Mouse (Mus musculus) Patski (cell line): ENCODE results near the gene Mrrf. TPM values are rescaled to one million over a fixed set of nuclear protein-coding genes. Genes with fewer than 3 reads are reported as not detected.

Experiments used
- ATAC-seq: fragments of 100-300 bp; one replicate; pipeline ENCODE4 v1.8.0; 2021
- CTCF ChIA-PET: fragments of 350-600 bp; sonication (Branson Sonifier 250); formaldehyde crosslinking; loops from one replicate; lab custom pipeline; 2022; ENCODE audit warnings: inconsistent platforms; lab: Charles Lee
- POLR2A ChIA-PET: fragments of 350-600 bp; sonication (Branson Sonifier 250); formaldehyde crosslinking; loops from one replicate; lab custom pipeline; 2022; ENCODE audit warnings: antibody characterized with exemption, inconsistent platforms; lab: Charles Lee
- DNase-seq: peaks from one replicate; pipeline ENCODE4 v3.0.0-alpha.2; 2011; ENCODE audit warnings: low read depth, low spot score
- H3K27me3 ChIP-seq: fragments of 371-371 bp; one replicate; pipeline ENCODE4 v1.5.1; 2021
- CTCF ChIP-seq: fragments of 100-300 bp; IDR thresholded peaks from one replicate; pipeline ENCODE4 v1.5.1; 2021
- in situ Hi-C: fragments of 300-500 bp; cut with MboI; formaldehyde crosslinking; loops from 3 replicates; pipeline ENCODE4 v1.11.1; 2018; ENCODE audit warnings: low pct_unique_long_range_greater_than_20kb, mixed read lengths
- polyA plus RNA-seq: library from polyadenylated mRNA; unstranded; gene quantifications from one replicate; pipeline ENCODE4 v1.2.3, GENCODE M21; 2021

Mrrf gene
- polyA plus RNA-seq, 1 experiment from 2014 or later = 31.1 TPM

DNA sequence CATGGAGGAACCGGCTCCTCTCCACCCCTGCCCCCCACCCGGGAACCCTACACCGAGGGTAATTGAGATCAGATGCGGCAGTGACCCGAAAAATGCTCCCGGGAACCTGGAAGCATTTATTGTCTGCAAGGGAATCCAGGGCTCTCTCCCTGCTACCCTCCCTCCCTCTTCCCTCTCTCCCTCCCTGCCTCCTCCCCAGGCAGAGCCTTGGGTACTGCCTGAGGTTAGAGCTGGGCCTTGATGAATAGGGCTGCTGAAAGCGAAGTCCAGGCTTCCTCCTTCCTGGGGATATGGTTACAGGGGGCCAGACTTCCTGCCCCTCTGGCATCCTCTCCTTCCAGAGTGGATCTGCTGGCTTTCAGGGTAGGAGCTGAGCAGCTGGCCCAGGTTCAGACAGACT lies 75.6 kb downstream of the Mrrf start:
- ATAC-seq (no peak), DNase-seq (no peak)
- POLR2A ChIA-PET = no interaction called here

DNA sequence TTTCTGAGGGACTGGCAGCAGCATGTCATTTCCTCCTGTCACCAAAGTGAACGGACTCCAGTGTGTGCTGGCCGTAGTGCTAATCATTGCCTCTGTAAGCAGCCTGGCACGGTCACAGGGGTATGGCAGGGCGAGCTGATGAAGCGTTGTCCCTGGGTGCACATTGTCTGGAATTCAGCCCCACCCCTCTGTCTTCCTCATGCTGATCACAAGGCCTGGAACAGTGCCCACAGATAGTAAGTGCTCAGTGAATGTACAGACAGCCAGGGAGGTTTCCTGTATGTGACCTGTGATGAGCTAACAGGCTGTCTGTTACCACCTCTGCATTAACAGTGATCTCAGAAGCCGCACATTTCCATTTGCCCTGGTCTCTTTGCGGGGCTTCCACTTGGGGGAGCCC lies 76.9 kb downstream of the Mrrf start:
- in situ Hi-C loops = loop anchor here (5.0 to 10.0 kb wide), 2 partner anchors 62 to 206 kb away; no protein-coding TSS in a partner anchor
- CTCF ChIA-PET = interaction anchor here (1.0 to 1.8 kb wide), 2 partner anchors 205 to 229 kb away, joined by 3 to 9 read pairs; no protein-coding TSS in a partner anchor
- DNase-seq = no peak
- POLR2A ChIA-PET = interaction anchor here (0.8 kb wide), 1 partner anchor 43 kb away, joined by 3 read pairs; no protein-coding TSS in a partner anchor
- ATAC-seq = no peak
- TF ChIP-seq CTCF = no peak
- H3K27me3 ChIP-seq = no peaks in the 10 kb centered on the region

More for the DNA sequence above, 75.6 kb downstream of the Mrrf start:
- CTCF ChIA-PET = interaction anchor here (1.3 to 1.8 kb wide), 2 partner anchors 189 to 203 kb away, joined by 3 to 9 read pairs; no protein-coding TSS in a partner anchor
- TF ChIP-seq CTCF = no peak
- H3K27me3 ChIP-seq = no peaks in the 10 kb centered on the region
- in situ Hi-C loops = loop anchor here (5.0 to 10.0 kb wide), 2 partner anchors 63 to 204 kb away; no protein-coding TSS in a partner anchor

DNA sequence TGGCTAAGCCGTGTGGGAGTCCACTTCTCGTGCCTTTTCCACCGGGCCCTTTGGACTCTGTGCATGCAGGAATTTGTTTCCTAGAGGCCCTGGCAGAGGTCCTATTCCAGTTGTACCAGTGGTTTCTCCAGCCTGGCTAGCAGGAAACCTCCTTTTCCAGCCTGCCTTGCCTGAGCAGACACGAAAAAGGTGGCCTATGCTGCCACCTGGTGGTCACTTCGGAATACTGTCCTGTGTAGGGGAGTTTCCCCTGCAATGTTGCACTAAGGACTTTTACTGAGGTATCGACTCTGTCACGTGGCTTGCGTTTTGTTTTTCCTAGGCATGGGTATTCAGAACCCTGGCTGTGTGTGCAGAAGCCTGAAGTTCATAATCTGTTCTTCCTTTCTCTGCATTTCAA lies 77.8 kb downstream of the Mrrf start:
- peak; percentile 62 for DNase-seq
- in situ Hi-C loops = loop anchor here (5.0 to 10.0 kb wide), 2 partner anchors 61 to 207 kb away; no protein-coding TSS in a partner anchor
- no peaks in the 10 kb centered on the region for H3K27me3 ChIP-seq
- peak; percentile 71 for ATAC-seq
- peak; percentile 82 for TF ChIP-seq CTCF
- ChIA-PET POLR2A (interaction anchor here (1.1 kb wide), 1 partner anchor 62 kb away, joined by 6 read pairs; no protein-coding TSS in a partner anchor), CTCF (interaction anchor here (0.7 to 3.9 kb wide), 22 partner anchors 9 to 230 kb away, joined by 3 to 42 read pairs (median 4); no protein-coding TSS in a partner anchor)

- DNase-seq (no peak), ATAC-seq (no peak)
- in situ Hi-C loops = loop anchor here (5.0 to 10.0 kb wide), 2 partner anchors 60 to 207 kb away; no protein-coding TSS in a partner anchor
- peak; percentile 74 for TF ChIP-seq CTCF
- ChIA-PET CTCF (interaction anchor here (0.7 to 3.9 kb wide), 24 partner anchors 8 to 231 kb away, joined by 3 to 42 read pairs (median 3); no protein-coding TSS in a partner anchor), POLR2A (interaction anchor here (1.1 kb wide), 1 partner anchor 62 kb away, joined by 6 read pairs; no protein-coding TSS in a partner anchor)
- H3K27me3 ChIP-seq = no peaks in the 10 kb centered on the region
Observed at GRCm38 (mm10) chr2:36214425-36214824, 78.2 kb downstream of the Mrrf start.

DNA sequence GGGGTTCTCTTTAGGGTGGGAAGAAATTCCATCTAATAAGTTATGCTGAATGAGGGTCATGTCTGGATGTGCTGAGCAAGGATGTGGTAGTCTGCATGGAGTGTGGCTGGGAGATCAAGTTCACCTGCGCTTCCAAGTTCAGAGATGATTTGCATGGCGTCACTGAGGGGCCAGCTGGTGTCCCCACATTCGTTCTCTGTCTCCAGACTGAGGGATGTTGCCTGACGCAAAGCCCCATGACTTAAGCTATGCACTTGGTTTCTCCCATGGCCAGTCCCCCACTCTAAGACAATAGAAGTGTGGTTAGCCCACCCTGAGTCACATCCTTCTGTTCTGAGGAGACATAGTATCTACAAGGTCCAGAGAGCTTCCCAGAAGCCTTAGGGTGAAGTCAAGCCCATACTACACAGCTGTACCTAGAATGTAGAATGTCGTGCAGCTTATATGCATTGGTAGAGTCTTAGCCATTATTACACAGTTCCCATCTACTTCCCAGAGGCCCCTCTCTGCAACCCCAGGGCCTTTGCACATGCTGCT lies 79.1 kb downstream of the Mrrf start:
- in situ Hi-C loops = loop anchor here (10.0 kb wide), 1 partner anchor 60 kb away; no protein-coding TSS in a partner anchor
- CTCF ChIA-PET = interaction anchor here (0.7 to 3.9 kb wide), 9 partner anchors 7 to 232 kb away, joined by 3 to 42 read pairs (median 5); no protein-coding TSS in a partner anchor

GRCm38 (mm10) chr2:36216546-36216945 lies 80.4 kb downstream of the Mrrf start:
- H3K27me3 ChIP-seq = no peaks in the 10 kb centered on the region
- ChIA-PET CTCF (interaction anchor here (0.6 to 3.9 kb wide), 7 partner anchors 16 to 233 kb away, joined by 3 to 42 read pairs (median 3); no protein-coding TSS in a partner anchor), POLR2A (interaction anchor here (0.7 to 0.8 kb wide), 2 partner anchors 48 to 50 kb away, joined by 3 to 4 read pairs; no protein-coding TSS in a partner anchor)
- DNase-seq (no peak), ATAC-seq (no peak)
- in situ Hi-C loops = loop anchor here (10.0 kb wide), 1 partner anchor 58 kb away; no protein-coding TSS in a partner anchor
- TF ChIP-seq CTCF = no peak

More for the DNA sequence above, 79.1 kb downstream of the Mrrf start:
- POLR2A ChIA-PET = no interaction called here
- H3K27me3 ChIP-seq = no peaks in the 10 kb centered on the region
- ATAC-seq (no peak), DNase-seq (no peak)
- no peak for TF ChIP-seq CTCF

DNA sequence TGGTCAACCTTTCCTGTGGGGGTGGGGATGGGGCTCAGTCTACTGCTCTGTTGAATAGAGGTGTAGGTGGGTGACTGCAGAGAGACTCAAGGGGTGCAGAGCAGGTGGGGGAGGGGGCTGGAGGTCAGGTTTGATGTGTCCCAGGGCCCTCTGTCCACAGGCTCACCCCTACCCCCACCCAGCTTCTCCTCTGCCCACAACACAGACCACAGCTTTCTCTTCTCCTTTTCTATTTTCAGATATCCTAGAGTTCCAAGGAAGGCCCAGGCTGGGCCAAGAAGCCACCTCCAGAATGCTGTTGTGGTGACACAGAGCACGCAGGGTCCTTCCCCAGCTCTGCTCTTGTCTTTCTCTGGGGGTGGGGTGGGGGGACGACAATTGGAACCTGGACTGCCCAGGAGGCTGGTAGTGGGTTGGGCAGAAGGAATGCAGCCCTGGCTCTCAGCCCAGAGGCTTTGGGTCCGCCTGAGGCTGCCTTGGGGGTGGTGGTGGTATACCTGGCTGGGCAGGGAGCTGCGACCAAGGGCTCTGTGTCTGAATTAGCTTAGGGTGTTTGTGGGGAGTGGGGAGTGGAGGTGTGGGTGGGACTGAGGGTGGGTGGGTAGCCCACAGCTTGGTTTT lies 80.9 kb downstream of the Mrrf start:
- ATAC-seq (peak; percentile 32), DNase-seq (no peak)
- no peaks in the 10 kb centered on the region for H3K27me3 ChIP-seq
- ChIA-PET CTCF (interaction anchor here (0.6 to 3.9 kb wide), 7 partner anchors 15 to 233 kb away, joined by 3 to 42 read pairs (median 3); no protein-coding TSS in a partner anchor), POLR2A (interaction anchor here (0.7 to 0.8 kb wide), 2 partner anchors 48 to 49 kb away, joined by 3 to 4 read pairs; no protein-coding TSS in a partner anchor)
- in situ Hi-C loops = loop anchor here (10.0 kb wide), 1 partner anchor 58 kb away; no protein-coding TSS in a partner anchor
- no peak for TF ChIP-seq CTCF

- in situ Hi-C loops = loop anchor here (10.0 kb wide), 1 partner anchor 57 kb away; no protein-coding TSS in a partner anchor
- peak; percentile 4 for ATAC-seq
- CTCF ChIA-PET = interaction anchor here (1.0 to 3.9 kb wide), 2 partner anchors 41 to 58 kb away, joined by 3 to 32 read pairs; no protein-coding TSS in a partner anchor
- TF ChIP-seq CTCF = no peak
- POLR2A ChIA-PET = no interaction called here
- DNase-seq = no peak
- H3K27me3 ChIP-seq = no peaks in the 10 kb centered on the region
Observed at GRCm38 (mm10) chr2:36217692-36218233, 81.6 kb downstream of the Mrrf start.

GRCm38 (mm10) chr2:36220106-36220505 lies 83.9 kb downstream of the Mrrf start:
- ATAC-seq (no peak), DNase-seq (no peak)
- no peak for TF ChIP-seq CTCF
- no peaks in the 10 kb centered on the region for H3K27me3 ChIP-seq
- in situ Hi-C loops = no loop called here
- CTCF ChIA-PET = interaction anchor here (1.3 kb wide), 2 partner anchors 9 to 52 kb away, joined by 3 to 4 read pairs; no protein-coding TSS in a partner anchor
- POLR2A ChIA-PET = no interaction called here
